Mouse (Mus musculus) cerebellum, postnatal 36 days (tissue): ENCODE data around the gene Elane.
"Not testable (repeated sequence)": the region's sequence is repeated elsewhere in the genome, so short reads cannot be mapped to it uniquely, and the experiment has no call there.

Experiments used
- DNase-seq, 2 experiments: peaks; one replicate each; pipeline ENCODE4 v3.0.0; 2021 to 2022; ENCODE audit warnings: mixed read lengths in 2 of 2

The Elane gene

GRCm38 (mm10) chr10:79883297-79884084 is 2.6 kb upstream of the Elane start:
- DNase-seq, result peak; percentile 86 to 88

- DNase-seq, result peak; percentile 39 to 54
These were observed 1.6 kb upstream of the Elane start for GRCm38 (mm10) chr10:79884446-79884845.

GRCm38 (mm10) chr10:79884938-79885337 is 1.1 kb upstream of the Elane start:
- DNase-seq, result not testable (repeated sequence)

GRCm38 (mm10) chr10:79886611-79887010 is 564 bp downstream of the Elane start:
- no peak for DNase-seq

GRCm38 (mm10) chr10:79889386-79889785 is 3.3 kb downstream of the Elane start:
- DNase-seq, result no peak

- peak in 1 of 2 experiments; percentile 4 for DNase-seq
These were observed 4.6 kb downstream of the Elane start, which contains the start of gene Cfd for GRCm38 (mm10) chr10:79890670-79891069. Gene Cfd, plus strand, starts transcription at chr10:79890853.

- DNase-seq, result peak; percentile 83 to 86
These were observed 6.5 kb downstream of the Elane start for GRCm38 (mm10) chr10:79892451-79893118.

- DNase-seq, result peak in 1 of 2 experiments; percentile 5
These were observed 10.3 kb downstream of the Elane start for GRCm38 (mm10) chr10:79896306-79896705.

- no peak for DNase-seq
These were observed 10.8 kb downstream of the Elane start for GRCm38 (mm10) chr10:79896814-79897213.

- DNase-seq, result no peak
These were observed 11.5 kb downstream of the Elane start for GRCm38 (mm10) chr10:79897316-79898245.

GRCm38 (mm10) chr10:79900951-79901410 is 14.9 kb downstream of the Elane start:
- peak in 1 of 2 experiments; percentile 29 for DNase-seq

GRCm38 (mm10) chr10:79906712-79907111 is 20.7 kb downstream of the Elane start:
- DNase-seq, result no peak

GRCm38 (mm10) chr10:79907415-79907814 is 21.4 kb downstream of the Elane start:
- DNase-seq, result no peak

GRCm38 (mm10) chr10:79908167-79909091 is 22.4 kb downstream of the Elane start, which contains the start of gene Med16:
Gene Med16, minus strand, starts transcription at chr10:79908923.
- DNase-seq, result peak; percentile 93

- no peak for DNase-seq
These were observed 23.3 kb downstream of the Elane start for GRCm38 (mm10) chr10:79909092-79909922.

GRCm38 (mm10) chr10:79910556-79910955 is 24.5 kb downstream of the Elane start, which contains the start of gene Gm26602:
Gene Gm26602, plus strand, starts transcription at chr10:79910856.
- no peak for DNase-seq

GRCm38 (mm10) chr10:79912412-79912811 is 26.4 kb downstream of the Elane start:
- no peak for DNase-seq

- no peak for DNase-seq
These were observed 28.3 kb downstream of the Elane start for GRCm38 (mm10) chr10:79914131-79914947.

- no peak for DNase-seq
These were observed 29.0 kb downstream of the Elane start for GRCm38 (mm10) chr10:79914948-79915596.
